Mouse (Mus musculus) liver, embryonic 14.5 days (tissue): Measurements from ENCODE around the gene D930048N14Rik.

ENCODE experiments used
- CTCF ChIP-seq: IDR thresholded peaks from 2 replicates; pipeline ENCODE4 v1.5.1; 2016; ENCODE audit warnings: antibody characterized with exemption, low read depth, control low read depth
- EP300 ChIP-seq: IDR thresholded peaks from 2 replicates; pipeline ENCODE4 v1.6.1; 2016; ENCODE audit warnings: antibody characterized with exemption, low read depth

DNA sequence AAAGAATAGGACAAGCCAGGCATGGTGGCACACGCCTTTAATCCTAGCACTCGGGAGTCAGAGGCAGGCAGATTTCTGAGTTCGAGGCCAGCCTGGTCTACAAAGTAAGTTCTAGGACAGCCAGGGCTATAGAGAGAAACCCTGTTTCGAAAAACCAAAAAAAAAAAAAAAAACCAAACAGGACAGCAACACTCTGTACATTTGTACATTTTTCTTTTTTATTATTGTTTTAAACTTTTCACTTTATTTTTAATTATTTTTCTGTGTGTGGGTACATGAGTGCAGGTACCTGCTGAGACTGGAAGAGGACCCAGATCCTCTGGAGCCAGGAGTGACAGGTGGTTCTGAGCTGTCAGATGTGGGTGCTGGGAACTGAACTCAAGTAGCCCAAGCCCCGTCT lies 24.6 kb downstream of the D930048N14Rik start:
- no peak for TF ChIP-seq CTCF
- TF ChIP-seq EP300, result no peak
